Mouse (Mus musculus): Measurements from ENCODE around the gene Eva1a. TPM values are rescaled to one million over a fixed set of nuclear protein-coding genes. Genes with fewer than 3 reads are reported as not detected.

Gene Eva1a
- polyA plus RNA-seq, 1 experiment from 2014 or later, result 44.7 TPM

GRCm38 (mm10) chr6:82073011-82073410, 32.2 kb downstream of the Eva1a start:
- Histone ChIP-seq H3K27me3 (no peaks in the 10 kb centered on the region), H3K36me3 (peaks cover 42% of the 10 kb centered on the region), H3K27ac (no peak overlapping the region), H3K9ac (no peak overlapping the region), H3K9me3 (no peaks in the 10 kb centered on the region), H3K4me3 (no peak overlapping the region), H3K4me2 (no peak overlapping the region), H3K4me1 (no peaks in the 10 kb centered on the region)
- 87% methylated on average over 2 of the region's 2 CpGs for WGBS
- ATAC-seq (ENCODE audit: borderline replicate concordance, extremely low read depth, low FRiP score, low TSS enrichment), result no peak

DNA sequence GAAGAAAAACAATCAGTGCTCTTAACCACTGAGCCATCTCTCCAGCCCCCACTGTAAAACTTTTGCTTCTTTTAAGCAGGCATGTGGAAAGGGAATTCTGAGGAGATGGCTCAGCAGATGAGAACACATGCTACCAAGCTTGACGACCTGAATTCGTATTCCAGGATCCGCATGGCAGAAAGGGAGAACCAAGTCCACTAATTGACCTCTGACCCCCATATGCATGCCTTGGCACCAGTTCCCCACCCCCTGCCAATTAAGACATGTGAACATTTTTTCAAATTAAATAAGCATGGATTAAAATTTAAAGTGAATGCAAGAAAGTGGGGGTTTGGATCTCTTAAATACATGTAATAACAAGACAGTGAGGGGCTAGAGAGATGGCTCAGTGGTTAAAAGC, 32.7 kb downstream of the Eva1a start:
- ATAC-seq (ENCODE audit: borderline replicate concordance, extremely low read depth, low FRiP score, low TSS enrichment), result no peak
- Histone ChIP-seq H3K27ac (no peak overlapping the region), H3K4me2 (no peak overlapping the region), H3K9ac (no peak overlapping the region), H3K4me3 (no peak overlapping the region), H3K4me1 (no peaks in the 10 kb centered on the region), H3K9me3 (no peaks in the 10 kb centered on the region), H3K36me3 (peaks cover 42% of the 10 kb centered on the region), H3K27me3 (no peaks in the 10 kb centered on the region)
- WGBS, result 92% methylated on average over 3 of the region's 3 CpGs

GRCm38 (mm10) chr6:82076364-82076763, 35.5 kb downstream of the Eva1a start:
- H3K4me2 ChIP-seq, result no peak overlapping the region
- H3K9ac ChIP-seq, result no peak overlapping the region
- H3K36me3 ChIP-seq, result peaks cover 44% of the 10 kb centered on the region
- no peak overlapping the region for H3K4me3 ChIP-seq
- ATAC-seq (ENCODE audit: borderline replicate concordance, extremely low read depth, low FRiP score, low TSS enrichment), result no peak
- H3K9me3 ChIP-seq, result no peaks in the 10 kb centered on the region
- no peaks in the 10 kb centered on the region for H3K4me1 ChIP-seq
- 87% methylated on average over 4 of the region's 4 CpGs for WGBS
- no peaks in the 10 kb centered on the region for H3K27me3 ChIP-seq
- no peak overlapping the region for H3K27ac ChIP-seq

GRCm38 (mm10) chr6:82078875-82079274, 38.0 kb downstream of the Eva1a start:
- H3K9ac ChIP-seq, result no peak overlapping the region
- no peaks in the 10 kb centered on the region for H3K4me1 ChIP-seq
- WGBS, result 93% methylated on average over 4 of the region's 4 CpGs
- no peaks in the 10 kb centered on the region for H3K27me3 ChIP-seq
- no peak overlapping the region for H3K4me3 ChIP-seq
- H3K27ac ChIP-seq, result no peak overlapping the region
- ATAC-seq (ENCODE audit: borderline replicate concordance, extremely low read depth, low FRiP score, low TSS enrichment), result no peak
- H3K4me2 ChIP-seq, result no peak overlapping the region
- peaks cover 31% of the 10 kb centered on the region for H3K36me3 ChIP-seq
- H3K9me3 ChIP-seq, result no peaks in the 10 kb centered on the region

GRCm38 (mm10) chr6:82083655-82084054, 42.8 kb downstream of the Eva1a start:
- Histone ChIP-seq H3K36me3 (peaks cover 26% of the 10 kb centered on the region; the same call in 1 of the 2 replicates), H3K4me3 (no peak overlapping the region), H3K4me2 (no peak overlapping the region), H3K9ac (no peak overlapping the region), H3K27ac (peak overlapping the region; percentile 69), H3K9me3 (no peaks in the 10 kb centered on the region), H3K27me3 (no peaks in the 10 kb centered on the region), H3K4me1 (no peaks in the 10 kb centered on the region)
- no peak for ATAC-seq (ENCODE audit: borderline replicate concordance, extremely low read depth, low FRiP score, low TSS enrichment)
- 71% methylated on average over 6 of the region's 6 CpGs for WGBS

DNA sequence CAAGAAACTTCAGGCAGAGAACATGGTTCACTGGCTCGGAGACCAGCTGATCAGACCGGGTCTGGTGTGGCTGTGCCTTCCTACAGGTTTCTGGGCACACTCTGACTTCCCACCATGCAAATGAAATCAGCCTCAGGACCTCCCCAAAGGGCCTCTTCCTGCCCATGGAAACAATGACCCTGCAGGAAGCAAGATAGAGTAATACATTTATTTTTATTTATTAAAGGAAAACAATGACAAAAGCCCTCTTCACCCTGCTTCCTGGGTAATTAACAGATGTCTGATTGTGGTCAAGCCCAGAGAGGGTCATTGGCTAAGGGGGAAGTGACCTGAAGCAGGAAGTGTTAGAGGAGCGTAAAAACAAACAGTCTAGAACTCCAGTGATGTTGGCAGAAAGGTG, 43.4 kb downstream of the Eva1a start:
- Histone ChIP-seq H3K4me2 (no peak overlapping the region), H3K27me3 (no peaks in the 10 kb centered on the region), H3K36me3 (peaks cover 26% of the 10 kb centered on the region; the same call in 1 of the 2 replicates), H3K27ac (peak overlapping the region; percentile 69), H3K9ac (no peak overlapping the region), H3K4me1 (no peaks in the 10 kb centered on the region), H3K4me3 (no peak overlapping the region), H3K9me3 (no peaks in the 10 kb centered on the region)
- peak; percentile 67; the same call in 1 of the 2 replicates for ATAC-seq (ENCODE audit: borderline replicate concordance, extremely low read depth, low FRiP score, low TSS enrichment)
- 36% methylated on average over 3 of the region's 3 CpGs for WGBS

GRCm38 (mm10) chr6:82085313-82085908, 44.6 kb downstream of the Eva1a start:
- Histone ChIP-seq H3K4me2 (no peak overlapping the region), H3K9me3 (no peaks in the 10 kb centered on the region), H3K27me3 (no peaks in the 10 kb centered on the region), H3K36me3 (peaks cover 30% of the 10 kb centered on the region; the same call in 1 of the 2 replicates), H3K27ac (no peak overlapping the region), H3K9ac (no peak overlapping the region), H3K4me1 (no peaks in the 10 kb centered on the region), H3K4me3 (no peak overlapping the region)
- no peak for ATAC-seq (ENCODE audit: borderline replicate concordance, extremely low read depth, low FRiP score, low TSS enrichment)
- WGBS, result 73% methylated on average over 8 of the region's 8 CpGs

- peaks cover 30% of the 10 kb centered on the region for H3K36me3 ChIP-seq
- H3K4me3 ChIP-seq, result no peak overlapping the region
- no peak for ATAC-seq (ENCODE audit: borderline replicate concordance, extremely low read depth, low FRiP score, low TSS enrichment)
- H3K27ac ChIP-seq, result no peak overlapping the region
- 82% methylated on average over 4 of the region's 4 CpGs for WGBS
- no peaks in the 10 kb centered on the region for H3K27me3 ChIP-seq
- no peaks in the 10 kb centered on the region for H3K4me1 ChIP-seq
- H3K9me3 ChIP-seq, result no peaks in the 10 kb centered on the region
- H3K4me2 ChIP-seq, result no peak overlapping the region
- H3K9ac ChIP-seq, result no peak overlapping the region
Measured at GRCm38 (mm10) chr6:82088133-82088532, 47.3 kb downstream of the Eva1a start.

GRCm38 (mm10) chr6:82091773-82092172, 50.9 kb downstream of the Eva1a start:
- H3K4me2 ChIP-seq, result peak overlapping the region; percentile 17
- H3K9ac ChIP-seq, result no peak overlapping the region
- no peak overlapping the region for H3K27ac ChIP-seq
- H3K4me3 ChIP-seq, result no peak overlapping the region
- ATAC-seq (ENCODE audit: borderline replicate concordance, extremely low read depth, low FRiP score, low TSS enrichment), result no peak
- H3K27me3 ChIP-seq, result no peaks in the 10 kb centered on the region
- no peaks in the 10 kb centered on the region for H3K4me1 ChIP-seq
- peaks cover 19% of the 10 kb centered on the region for H3K36me3 ChIP-seq
- no peaks in the 10 kb centered on the region for H3K9me3 ChIP-seq
- WGBS, result 20% methylated on average over 28 of the region's 28 CpGs

DNA sequence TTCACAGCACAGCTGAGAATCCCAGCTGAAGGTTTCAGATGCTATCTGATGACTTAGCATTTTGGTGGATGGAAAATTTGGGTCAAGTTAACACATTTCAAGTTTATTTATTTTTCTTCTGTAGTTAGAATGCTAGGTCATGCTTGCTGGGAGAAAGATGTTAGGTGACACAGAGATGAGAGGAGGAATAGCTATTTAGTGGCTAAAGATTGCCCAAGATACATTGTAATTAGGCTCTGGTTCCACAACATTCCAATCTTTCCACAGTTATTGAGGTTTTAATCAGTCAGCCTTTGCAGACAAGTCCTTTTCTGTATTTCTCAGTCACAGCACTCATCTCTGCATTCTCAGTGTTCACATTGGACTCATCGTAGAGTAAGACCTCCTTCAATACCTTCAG, 56.9 kb downstream of the Eva1a start:
- Histone ChIP-seq H3K27me3 (no peaks in the 10 kb centered on the region), H3K9me3 (no peaks in the 10 kb centered on the region), H3K4me2 (no peak overlapping the region), H3K36me3 (peaks cover 4% of the 10 kb centered on the region; the same call in 1 of the 2 replicates), H3K27ac (no peak overlapping the region), H3K4me1 (no peaks in the 10 kb centered on the region), H3K4me3 (no peak overlapping the region), H3K9ac (no peak overlapping the region)
- ATAC-seq (ENCODE audit: borderline replicate concordance, extremely low read depth, low FRiP score, low TSS enrichment), result no peak
- 83% methylated on average over 1 of the region's 1 CpGs for WGBS

- no peak overlapping the region for H3K9ac ChIP-seq
- 73% methylated on average over 1 of the region's 1 CpGs for WGBS
- no peaks in the 10 kb centered on the region for H3K9me3 ChIP-seq
- H3K27ac ChIP-seq, result no peak overlapping the region
- no peak overlapping the region for H3K4me2 ChIP-seq
- no peak overlapping the region for H3K4me3 ChIP-seq
- no peak for ATAC-seq (ENCODE audit: borderline replicate concordance, extremely low read depth, low FRiP score, low TSS enrichment)
- H3K36me3 ChIP-seq, result no peaks in the 10 kb centered on the region; the same call in 1 of the 2 replicates
- H3K27me3 ChIP-seq, result no peaks in the 10 kb centered on the region
- H3K4me1 ChIP-seq, result no peaks in the 10 kb centered on the region
Measured at GRCm38 (mm10) chr6:82098456-82098855, 57.6 kb downstream of the Eva1a start.

DNA sequence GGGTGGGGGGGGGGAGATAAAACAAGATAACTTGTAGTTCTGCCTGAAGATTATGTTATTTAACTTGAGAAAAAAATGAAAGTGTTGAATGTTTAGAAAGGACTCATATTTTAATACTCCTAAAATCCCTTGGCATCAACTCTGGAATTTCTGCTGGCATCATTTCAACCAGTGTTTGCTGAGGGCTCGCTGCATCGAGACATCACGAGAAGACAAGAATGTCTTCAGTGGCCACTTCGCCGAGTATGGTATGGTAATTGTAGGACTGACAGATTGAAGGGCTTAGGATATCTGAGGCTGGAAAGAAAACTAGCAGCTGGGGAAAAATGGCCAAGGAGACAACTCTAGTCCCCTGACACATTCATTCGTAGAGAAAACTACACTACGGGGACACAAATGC, 69.6 kb downstream of the Eva1a start:
- ATAC-seq (ENCODE audit: borderline replicate concordance, extremely low read depth, low FRiP score, low TSS enrichment), result peak; percentile 27; the same call in 1 of the 2 replicates
- Histone ChIP-seq H3K9ac (no peak overlapping the region), H3K4me3 (no peak overlapping the region), H3K9me3 (no peaks in the 10 kb centered on the region), H3K4me1 (peaks cover 8% of the 10 kb centered on the region; the same call in 1 of the 2 replicates), H3K27ac (peak overlapping the region; percentile 89), H3K36me3 (no peaks in the 10 kb centered on the region), H3K4me2 (no peak overlapping the region), H3K27me3 (no peaks in the 10 kb centered on the region)
- 35% methylated on average over 7 of the region's 7 CpGs for WGBS

All from lung, embryonic 15.5 days (tissue).